Mouse (Mus musculus): ENCODE data around the gene Akap13.
"Not testable (repeated sequence)": the region's sequence is repeated elsewhere in the genome, so short reads cannot be mapped to it uniquely, and the experiment has no call there.

Akap13 gene

GRCm38 (mm10) chr7:75778053-75778452 is 322.7 kb downstream of the Akap13 start:
- no peak for DNase-seq

- no peak for DNase-seq
Observed at GRCm38 (mm10) chr7:75780812-75781211, 325.5 kb downstream of the Akap13 start.

DNA sequence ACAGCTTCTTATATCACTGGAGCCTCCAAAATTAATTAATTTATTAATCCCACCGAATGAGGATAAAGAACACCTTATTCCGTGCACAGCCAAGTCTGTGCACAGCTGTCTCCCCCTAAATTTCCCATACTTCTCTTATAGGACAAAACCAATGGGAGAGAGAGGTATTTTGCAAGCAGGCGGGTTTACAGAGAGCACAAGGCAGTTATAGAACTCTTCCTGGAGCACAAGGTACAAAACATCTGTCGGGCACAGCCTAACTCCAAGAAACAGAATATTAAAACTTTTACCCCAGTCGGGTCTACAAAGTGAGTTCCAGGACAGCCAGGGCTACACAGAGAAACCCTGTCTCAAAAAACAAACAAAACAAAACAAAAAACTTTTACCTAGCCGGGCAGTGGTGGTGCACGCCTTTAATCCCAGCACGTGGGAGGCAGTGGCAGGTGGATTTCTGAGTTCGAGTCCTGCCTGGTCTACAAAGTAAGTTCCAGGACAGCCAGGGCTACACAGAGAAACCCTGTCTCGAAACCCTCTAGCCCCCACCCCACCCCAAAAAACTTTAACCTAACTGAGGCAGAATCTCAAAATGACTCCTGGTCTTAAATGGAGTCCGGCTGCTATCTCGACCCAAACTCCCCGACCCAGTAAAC is 326.1 kb downstream of the Akap13 start:
- no peak for DNase-seq

- peak; percentile 46 for DNase-seq
Observed at GRCm38 (mm10) chr7:75781948-75782722, 326.8 kb downstream of the Akap13 start.

DNA sequence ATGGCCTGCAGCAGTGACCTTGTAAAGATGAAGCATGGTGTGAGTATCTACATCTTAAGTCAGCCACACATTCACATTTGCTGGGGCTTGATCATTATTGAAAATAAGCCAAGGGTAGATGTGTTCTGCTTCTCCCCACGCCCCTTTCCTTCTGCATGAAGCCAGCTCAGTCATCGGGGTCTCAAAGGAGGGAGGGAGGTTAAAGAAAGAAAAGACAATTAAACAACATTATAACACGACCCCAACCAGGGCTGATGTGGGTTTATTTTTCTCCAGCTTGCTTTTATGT is 327.3 kb downstream of the Akap13 start:
- DNase-seq, result no peak

- no peak for DNase-seq
Observed at GRCm38 (mm10) chr7:75785388-75786328, 330.3 kb downstream of the Akap13 start.

DNA sequence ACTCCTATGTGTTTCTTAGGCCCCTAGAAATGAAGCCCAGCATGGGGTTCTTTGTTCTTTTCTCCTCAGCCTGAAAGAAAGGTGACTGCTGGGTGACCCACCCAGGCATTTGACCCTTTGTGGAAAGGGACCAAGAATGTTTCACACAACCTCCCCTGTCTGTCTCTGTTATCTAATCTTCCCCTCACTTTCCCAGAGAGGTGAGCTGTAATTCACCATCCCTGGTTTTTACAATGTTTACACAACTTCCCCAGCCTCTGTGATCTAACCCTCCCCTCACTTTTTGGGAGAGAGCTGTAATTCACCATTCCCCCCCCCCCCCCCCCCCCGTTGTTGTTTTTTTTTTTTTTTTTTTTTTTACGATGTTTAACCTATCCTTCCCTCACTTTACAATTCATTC is 331.5 kb downstream of the Akap13 start:
- DNase-seq, result no peak

DNA sequence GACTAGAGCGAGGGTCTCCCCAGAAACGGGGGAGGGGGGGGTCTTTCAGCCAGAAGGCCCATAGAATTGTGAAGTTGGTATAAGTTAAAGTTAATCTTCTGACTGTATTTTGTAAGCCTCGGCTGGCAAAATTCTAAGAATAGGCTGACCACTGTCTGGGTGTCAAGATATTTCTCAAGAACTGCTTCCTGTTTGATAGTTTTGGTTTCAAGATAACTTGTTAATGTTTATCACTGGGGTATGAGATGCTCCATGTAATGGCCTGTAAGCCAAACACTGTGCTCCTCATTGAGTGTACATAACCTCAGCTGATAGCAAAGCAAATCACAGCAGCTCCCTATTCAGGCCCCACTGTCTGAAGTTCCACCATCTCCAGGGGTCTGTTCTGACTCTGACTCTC is 332.0 kb downstream of the Akap13 start:
- DNase-seq, result no peak

- DNase-seq, result not testable (repeated sequence)
Observed at GRCm38 (mm10) chr7:75788069-75788800, 332.9 kb downstream of the Akap13 start.

- not testable (repeated sequence) for DNase-seq
Observed at GRCm38 (mm10) chr7:75788801-75789135, 333.4 kb downstream of the Akap13 start.

- no peak for DNase-seq
Observed at GRCm38 (mm10) chr7:75789746-75790145, 334.4 kb downstream of the Akap13 start.

DNA sequence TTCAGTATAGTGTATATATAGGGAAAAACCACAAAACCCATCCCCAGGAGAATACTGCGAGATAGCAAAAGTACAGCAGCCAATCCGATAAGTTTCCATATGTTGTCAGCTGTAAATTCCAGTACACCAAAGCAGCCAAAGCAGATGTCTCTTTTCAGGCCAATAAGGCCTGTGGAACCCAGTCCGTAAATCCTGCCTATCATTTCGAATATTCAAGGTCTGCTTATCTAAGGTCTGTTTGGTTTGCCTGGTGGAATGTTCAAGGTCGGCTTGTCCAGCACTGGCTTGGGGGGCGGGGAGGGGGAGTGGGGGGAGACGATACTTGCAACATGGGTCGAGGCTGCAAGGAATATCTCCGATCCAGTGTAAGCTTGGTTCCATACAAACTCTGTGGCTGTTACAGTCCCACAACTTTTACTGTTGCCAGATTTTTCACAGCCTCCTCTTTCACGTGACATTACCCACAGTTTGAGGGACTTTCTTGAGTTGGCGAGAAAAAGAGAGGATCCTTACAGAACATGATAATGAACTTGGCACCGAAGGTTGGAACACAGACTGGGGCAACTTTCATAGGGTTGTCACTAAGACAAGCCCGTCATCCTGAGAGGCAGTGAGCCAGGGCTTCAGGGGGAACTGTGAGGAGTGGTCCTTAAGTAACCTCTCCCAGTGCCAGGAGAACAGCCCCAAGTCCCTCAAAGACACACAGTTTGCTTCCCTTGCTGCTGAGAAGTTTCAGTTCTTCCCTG is 335.9 kb downstream of the Akap13 start:
- DNase-seq, result not testable (repeated sequence)

DNA sequence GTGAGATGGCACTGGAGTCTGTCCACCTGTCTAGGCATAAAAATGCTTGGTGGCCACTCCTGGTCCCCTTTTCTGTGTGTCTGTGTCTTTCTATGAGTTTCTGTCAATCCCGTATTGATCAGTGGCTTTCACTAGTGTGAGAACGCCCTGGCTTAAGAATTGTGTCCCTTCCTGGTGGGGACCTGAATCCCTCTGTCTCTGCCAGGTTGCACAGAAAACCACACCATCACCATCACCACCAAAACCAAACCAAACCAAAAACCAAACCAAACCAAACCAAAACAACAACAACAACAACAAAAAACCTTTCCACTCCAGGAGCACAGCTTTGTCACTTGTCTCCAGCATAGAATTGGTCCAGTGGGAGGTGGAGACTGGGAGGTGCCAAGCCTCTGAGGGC is 337.8 kb downstream of the Akap13 start:
- no peak for DNase-seq

GRCm38 (mm10) chr7:75793654-75794335 is 338.5 kb downstream of the Akap13 start:
- no peak for DNase-seq

DNA sequence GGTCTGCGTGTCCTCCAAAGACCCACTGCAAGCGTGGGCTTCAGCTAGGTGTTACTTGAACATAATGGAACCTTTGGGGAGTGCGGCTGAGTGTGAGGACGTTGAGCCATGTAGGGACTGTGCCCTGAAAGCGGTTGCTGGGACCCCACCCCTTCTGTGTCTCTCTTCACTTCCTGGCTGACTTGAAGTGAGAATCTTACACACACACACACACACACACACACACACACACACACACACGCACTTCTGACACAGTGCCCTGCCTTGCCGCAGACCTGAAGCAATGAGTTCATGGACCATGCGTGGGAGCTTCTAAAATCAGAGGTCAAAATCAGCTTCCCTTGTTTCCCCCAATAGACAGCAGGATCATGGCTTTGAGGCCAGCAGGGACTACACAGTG is 339.8 kb downstream of the Akap13 start:
- no peak for DNase-seq

GRCm38 (mm10) chr7:75796474-75796873 is 341.1 kb downstream of the Akap13 start:
- DNase-seq, result no peak

DNA sequence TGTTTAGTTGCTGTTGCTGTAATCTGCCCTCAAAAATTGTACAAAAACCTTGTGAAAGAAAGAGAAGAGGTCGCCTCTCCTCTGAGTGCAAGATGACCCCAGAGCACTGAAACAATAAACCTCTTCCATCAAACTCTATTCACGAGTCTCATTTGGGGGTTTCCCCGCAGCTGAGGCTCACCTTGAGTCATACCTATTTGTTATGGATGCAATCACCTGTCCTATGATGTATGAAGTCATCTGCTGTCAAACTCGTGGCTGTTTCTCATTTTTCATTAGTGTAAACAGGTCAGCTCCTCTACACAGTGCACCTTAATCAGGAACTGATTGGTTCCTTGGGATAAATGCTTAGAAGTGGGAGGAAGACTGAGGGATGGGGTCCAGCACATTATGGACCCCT is 345.2 kb downstream of the Akap13 start:
- no peak for DNase-seq

- DNase-seq, result no peak
Observed at GRCm38 (mm10) chr7:75801022-75801421, 345.7 kb downstream of the Akap13 start.

DNA sequence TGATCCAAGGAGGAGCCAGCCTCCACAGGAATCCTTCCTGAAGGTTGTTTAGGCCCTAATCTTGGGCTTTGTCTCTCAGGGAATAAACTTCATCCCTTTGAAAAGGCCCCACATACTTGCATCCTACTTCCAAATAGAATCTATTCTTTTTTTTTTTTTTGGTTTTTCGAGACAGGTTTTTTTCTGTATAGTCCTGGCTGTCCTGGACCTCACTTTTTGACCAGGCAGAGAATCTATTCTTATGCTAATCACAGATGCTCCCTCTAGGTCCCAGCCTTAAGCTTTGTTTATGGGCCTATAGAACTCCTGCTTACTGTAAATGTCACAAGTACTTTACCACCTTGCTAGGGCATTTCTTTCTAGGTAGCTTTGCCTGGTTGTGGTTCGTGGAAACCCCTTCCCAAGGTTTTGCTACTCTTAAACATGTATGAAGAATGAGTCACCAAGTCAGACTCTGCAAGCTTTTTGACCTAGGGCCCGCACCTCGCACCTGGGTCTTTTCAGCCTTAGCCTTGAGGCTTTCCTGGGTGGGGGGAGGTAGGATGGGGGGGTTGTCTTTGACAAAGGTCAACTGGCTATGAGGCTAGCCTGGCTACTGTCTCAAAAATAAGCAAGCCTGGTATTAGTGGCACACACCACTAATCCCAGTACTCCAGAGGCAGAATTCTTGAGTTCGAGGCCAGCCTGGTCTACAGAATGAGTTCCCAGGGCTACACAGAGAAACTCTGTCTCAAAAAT is 346.5 kb downstream of the Akap13 start:
- DNase-seq, result no peak

- no peak for DNase-seq
Observed at GRCm38 (mm10) chr7:75802887-75803286, 347.6 kb downstream of the Akap13 start.
